Mouse (Mus musculus): ENCODE data around the gene Slpi. TPM values are rescaled to one million over a fixed set of nuclear protein-coding genes. Genes with fewer than 3 reads are reported as not detected.
A peak's percentile ranks its signal among the peaks of the same experiment; 100 is the strongest.

Slpi gene
- under 1 TPM in 1 of 2 experiments, not detected in 1; 0.45 TPM for total RNA-seq (2021)
- long read RNA-seq, experiment 1 = 0 reads
- long read RNA-seq, experiment 2 = 0 reads

- no peak for DNase-seq
- no peak within 1 kb of the TSS for H3K27ac ChIP-seq
- H3K4me3 ChIP-seq = peak within 1 kb of the TSS; percentile 70
- no peak for TF ChIP-seq CTCF (IDR thresholded peaks at IDR 0.05)
- intact Hi-C loops (cut with DNase I) = loop anchor here (5.0 kb wide), 2 partner anchors 257 to 287 kb away; no protein-coding TSS in a partner anchor
These were observed at the start of gene Slpi for GRCm38 (mm10) chr2:164389020-164389419. Gene Slpi, minus strand, starts transcription at chr2:164389095.

GRCm38 (mm10) chr2:164438257-164438656, 49.4 kb upstream of the Slpi start:
- intact Hi-C loops (cut with DNase I) = no loop called here
- no peak for TF ChIP-seq CTCF (IDR thresholded peaks at IDR 0.05)
- H3K4me3 ChIP-seq = peak overlapping the region; percentile 52
- H3K27ac ChIP-seq = peak overlapping the region; percentile 97
- peak; percentile 42 for DNase-seq

GRCm38 (mm10) chr2:164437710-164438109, 48.8 kb upstream of the Slpi start:
- TF ChIP-seq CTCF (IDR thresholded peaks at IDR 0.05) = no peak
- H3K27ac ChIP-seq = peak overlapping the region; percentile 97
- DNase-seq = no peak
- intact Hi-C loops (cut with DNase I) = no loop called here
- H3K4me3 ChIP-seq = peak overlapping the region; percentile 55

- Histone ChIP-seq H3K27ac (peak overlapping the region; percentile 97), H3K4me3 (peak overlapping the region; percentile 55)
- TF ChIP-seq CTCF (IDR thresholded peaks at IDR 0.05) = no peak
- peak; percentile 81 for DNase-seq
- intact Hi-C loops (cut with DNase I) = no loop called here
These were observed 48.1 kb upstream of the Slpi start for GRCm38 (mm10) chr2:164436961-164437360.

GRCm38 (mm10) chr2:164436215-164436913, 47.5 kb upstream of the Slpi start:
- intact Hi-C loops (cut with DNase I) = no loop called here
- TF ChIP-seq CTCF (IDR thresholded peaks at IDR 0.05) = no peak
- peak overlapping the region; percentile 97 for H3K27ac ChIP-seq
- peak overlapping the region; percentile 55 for H3K4me3 ChIP-seq
- peak; percentile 70 for DNase-seq

- peak overlapping the region; percentile 55 for H3K4me3 ChIP-seq
- no peak for TF ChIP-seq CTCF (IDR thresholded peaks at IDR 0.05)
- peak overlapping the region; percentile 97 for H3K27ac ChIP-seq
- no peak for DNase-seq
- intact Hi-C loops (cut with DNase I) = no loop called here
These were observed 46.6 kb upstream of the Slpi start for GRCm38 (mm10) chr2:164435216-164436090.

- TF ChIP-seq CTCF (IDR thresholded peaks at IDR 0.05) = no peak
- intact Hi-C loops (cut with DNase I) = no loop called here
- H3K4me3 ChIP-seq = peak overlapping the region; percentile 55
- DNase-seq = peak; percentile 41
- peak overlapping the region; percentile 97 for H3K27ac ChIP-seq
These were observed 45.8 kb upstream of the Slpi start for GRCm38 (mm10) chr2:164434681-164435080.

- H3K4me3 ChIP-seq = peak overlapping the region; percentile 55
- H3K27ac ChIP-seq = peak overlapping the region; percentile 97
- no peak for DNase-seq
- intact Hi-C loops (cut with DNase I) = no loop called here
- TF ChIP-seq CTCF (IDR thresholded peaks at IDR 0.05) = no peak
These were observed 44.5 kb upstream of the Slpi start for GRCm38 (mm10) chr2:164433278-164433895.

- H3K27ac ChIP-seq = peak overlapping the region; percentile 97
- TF ChIP-seq CTCF (IDR thresholded peaks at IDR 0.05) = no peak
- intact Hi-C loops (cut with DNase I) = no loop called here
- H3K4me3 ChIP-seq = peak overlapping the region; percentile 55
- peak; percentile 77 for DNase-seq
These were observed 43.8 kb upstream of the Slpi start for GRCm38 (mm10) chr2:164432541-164433191.

GRCm38 (mm10) chr2:164431676-164432465, 43.0 kb upstream of the Slpi start:
- peak; percentile 62 for DNase-seq
- TF ChIP-seq CTCF (IDR thresholded peaks at IDR 0.05) = no peak
- intact Hi-C loops (cut with DNase I) = no loop called here
- Histone ChIP-seq H3K27ac (peak overlapping the region; percentile 97), H3K4me3 (peak overlapping the region; percentile 55)

GRCm38 (mm10) chr2:164430697-164431096, 41.8 kb upstream of the Slpi start:
- intact Hi-C loops (cut with DNase I) = no loop called here
- H3K4me3 ChIP-seq = no peak overlapping the region
- TF ChIP-seq CTCF (IDR thresholded peaks at IDR 0.05) = no peak
- H3K27ac ChIP-seq = peak overlapping the region; percentile 97
- no peak for DNase-seq

All from gastrocnemius, adult 2 months (tissue).